Mouse (Mus musculus): ENCODE measurements around the gene Olfr709-ps1.

GRCm38 (mm10) chr7:106963837-106964236 lies 31.8 kb upstream of the Olfr709-ps1 start, which contains the start of gene Olfr6:
- no peak for TF ChIP-seq CTCF (IDR thresholded peaks at IDR 0.05; ENCODE audit: control insufficient read depth, insufficient read depth, insufficient read length)
- TF ChIP-seq USF1 (IDR thresholded peaks at IDR 0.05; ENCODE audit: low read depth): no peak
